Mouse (Mus musculus) hindbrain, postnatal 0 days (tissue): ENCODE data around the gene Egr4. TPM values are rescaled to one million over a fixed set of nuclear protein-coding genes. Genes with fewer than 3 reads are reported as not detected.

Source experiments
- ATAC-seq: fragments of 200-750 bp; cut with Nextera tagmentation; 2 replicates; pipeline ENCODE4 v1.8.0; 2017; ENCODE audit warnings: mild to moderate bottlenecking, moderate TSS enrichment, moderate library complexity
- DNase-seq: peaks from one replicate; pipeline ENCODE4 v3.0.0-alpha.2; 2015; ENCODE audit warnings: low spot score
- H3K27ac ChIP-seq: fragments of 300-500 bp; sonication (generic); 2 replicates; pipeline ENCODE4 v1.5.1; 2014; ENCODE audit warnings: mild to moderate bottlenecking
- H3K27me3 ChIP-seq: fragments of 300-500 bp; sonication (generic); 2 replicates; pipeline ENCODE4 v1.6.1; 2014; ENCODE audit warnings: low read length, mixed read lengths; ENCODE audit not compliant: insufficient read depth
- H3K36me3 ChIP-seq: fragments of 300-500 bp; sonication (generic); 2 replicates; pipeline ENCODE4 v1.6.1; 2014; ENCODE audit warnings: low read length, mixed read lengths; ENCODE audit not compliant: insufficient read depth
- H3K4me1 ChIP-seq: fragments of 300-500 bp; sonication (generic); 2 replicates; pipeline ENCODE4 v1.6.1; 2014; ENCODE audit warnings: antibody characterized with exemption, low read length, mixed read lengths; ENCODE audit not compliant: insufficient read depth
- H3K4me2 ChIP-seq: fragments of 300-500 bp; sonication (generic); 2 replicates; pipeline ENCODE4 v1.6.1; 2014; ENCODE audit warnings: low read depth, mild to moderate bottlenecking, low read length, moderate library complexity, mixed read lengths
- H3K4me3 ChIP-seq: fragments of 300-500 bp; sonication (generic); 2 replicates; pipeline ENCODE4 v1.5.1; 2014; ENCODE audit warnings: low read length
- H3K9ac ChIP-seq: fragments of 300-500 bp; sonication (generic); replicated peaks from 2 replicates; pipeline ENCODE4 v1.6.1; 2014; ENCODE audit warnings: mild to moderate bottlenecking, low read length, moderate library complexity, mixed read lengths
- H3K9me3 ChIP-seq: fragments of 300-500 bp; sonication (generic); 2 replicates; pipeline ENCODE4 v1.6.1; 2016; ENCODE audit warnings: low read length, mixed read lengths
- CTCF ChIP-seq: IDR thresholded peaks from 2 replicates; pipeline ENCODE4 v1.5.1; 2016; ENCODE audit warnings: antibody characterized with exemption, control low read depth, low read depth
- WGBS: fragments of 180-500 bp; shearing (Covaris S2); extraction: QIAGEN DNeasy Blood & Tissue Kit; methylation state at CpG from one replicate; pipeline ENCODE4 v1.1.7; 2014; 5-methylcytosine and 5-hydroxymethylcytosine counted together
- polyA plus RNA-seq: library from polyadenylated mRNA; unstranded; fragments of >200 nt; fragmentation: Nextera tagmentation; extraction: Ambion mirVana; gene quantifications from 2 replicates; pipeline ENCODE4 v1.2.1, GENCODE M21; 2015
- total RNA-seq: library from RNA; depleted of rRNA; stranded (reverse); fragments of >200 nt; gene quantifications from 2 replicates; pipeline ENCODE4 v1.2.3, GENCODE M21; 2014; rRNA removed

The Egr4 gene
- total RNA-seq (0.37 TPM in 1 of 2 replicates, not detected in the other), polyA plus RNA-seq (0.10 and 0.30 TPM in 2 replicates)

DNA sequence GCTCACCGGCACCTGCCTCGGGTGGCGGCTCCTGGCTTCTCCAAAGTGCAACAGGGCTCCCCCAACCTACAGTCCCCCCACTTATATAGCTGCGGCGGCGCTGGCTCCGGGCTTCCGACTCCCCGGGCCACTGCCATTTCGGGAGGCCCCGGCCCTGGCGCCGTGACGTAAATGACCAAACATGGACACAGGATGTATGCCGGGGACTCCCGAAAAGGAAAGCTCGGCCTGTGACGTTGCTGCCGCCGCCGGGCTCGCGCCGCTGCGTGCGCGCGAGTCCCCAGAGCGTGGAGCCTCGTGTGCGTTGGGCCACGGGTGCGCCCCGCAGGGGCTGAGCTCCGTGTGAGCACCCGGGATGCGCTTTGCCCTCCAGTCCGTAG lies at the start of gene Egr4:
TSS of gene Egr4 (minus strand) at position 59 of the 380 bp plus-strand sequence.
- peaks cover 25% of the 10 kb centered on the region for H3K4me1 ChIP-seq

GRCm38 (mm10) chr6:85562374-85562773 lies 49.0 kb upstream of the Egr4 start:
- Histone ChIP-seq H3K4me2 (no peak overlapping the region), H3K27ac (no peak overlapping the region), H3K4me1 (no peaks in the 10 kb centered on the region), H3K36me3 (no peaks in the 10 kb centered on the region), H3K4me3 (no peak overlapping the region), H3K9me3 (no peaks in the 10 kb centered on the region), H3K27me3 (no peaks in the 10 kb centered on the region), H3K9ac (no peak overlapping the region)
- no peak for DNase-seq
- WGBS = 36% methylated on average over 1 of the region's 1 CpGs
- peak; percentile 20; the same call in 1 of the 2 replicates for TF ChIP-seq CTCF
- ATAC-seq = no peak

More for the DNA sequence above, at the start of gene Egr4:
- peak within 1 kb of the TSS; percentile 45 for H3K4me3 ChIP-seq
- H3K27me3 ChIP-seq = peaks cover 45% of the 10 kb centered on the region
- no peak within 1 kb of the TSS; the same call in 1 of the 2 replicates for H3K9ac ChIP-seq
- H3K4me2 ChIP-seq = peak within 1 kb of the TSS; percentile 79
- no peak within 1 kb of the TSS for H3K27ac ChIP-seq
- peak; percentile 86 for DNase-seq
- no peaks in the 10 kb centered on the region for H3K36me3 ChIP-seq
- H3K9me3 ChIP-seq = no peaks in the 10 kb centered on the region
- TF ChIP-seq CTCF = no peak
- WGBS = under 1% methylated on average over 38 of the region's 38 CpGs
- ATAC-seq = peak; percentile 76

GRCm38 (mm10) chr6:85547642-85548041 lies 34.3 kb upstream of the Egr4 start:
- no peak for TF ChIP-seq CTCF
- no peak overlapping the region for H3K9ac ChIP-seq
- H3K9me3 ChIP-seq = no peaks in the 10 kb centered on the region
- H3K27me3 ChIP-seq = no peaks in the 10 kb centered on the region
- no peak overlapping the region for H3K4me3 ChIP-seq
- H3K4me2 ChIP-seq = no peak overlapping the region
- whole genome bisulfite sequencing = 92% methylated on average over 5 of the region's 5 CpGs
- ATAC-seq = no peak
- DNase-seq = no peak
- no peaks in the 10 kb centered on the region for H3K36me3 ChIP-seq
- H3K4me1 ChIP-seq = no peaks in the 10 kb centered on the region
- no peak overlapping the region for H3K27ac ChIP-seq

GRCm38 (mm10) chr6:85544251-85544881 lies 31.0 kb upstream of the Egr4 start:
- WGBS = 43% methylated on average over 13 of the region's 13 CpGs
- peak overlapping the region; percentile 38 for H3K4me2 ChIP-seq
- no peaks in the 10 kb centered on the region for H3K27me3 ChIP-seq
- H3K27ac ChIP-seq = no peak overlapping the region
- H3K9ac ChIP-seq = no peak overlapping the region
- no peaks in the 10 kb centered on the region for H3K9me3 ChIP-seq
- H3K4me1 ChIP-seq = no peaks in the 10 kb centered on the region
- H3K4me3 ChIP-seq = no peak overlapping the region
- ATAC-seq = peak; percentile 49; the same call in 1 of the 2 replicates
- peak; percentile 65 for DNase-seq
- no peaks in the 10 kb centered on the region for H3K36me3 ChIP-seq
- TF ChIP-seq CTCF = no peak

DNA sequence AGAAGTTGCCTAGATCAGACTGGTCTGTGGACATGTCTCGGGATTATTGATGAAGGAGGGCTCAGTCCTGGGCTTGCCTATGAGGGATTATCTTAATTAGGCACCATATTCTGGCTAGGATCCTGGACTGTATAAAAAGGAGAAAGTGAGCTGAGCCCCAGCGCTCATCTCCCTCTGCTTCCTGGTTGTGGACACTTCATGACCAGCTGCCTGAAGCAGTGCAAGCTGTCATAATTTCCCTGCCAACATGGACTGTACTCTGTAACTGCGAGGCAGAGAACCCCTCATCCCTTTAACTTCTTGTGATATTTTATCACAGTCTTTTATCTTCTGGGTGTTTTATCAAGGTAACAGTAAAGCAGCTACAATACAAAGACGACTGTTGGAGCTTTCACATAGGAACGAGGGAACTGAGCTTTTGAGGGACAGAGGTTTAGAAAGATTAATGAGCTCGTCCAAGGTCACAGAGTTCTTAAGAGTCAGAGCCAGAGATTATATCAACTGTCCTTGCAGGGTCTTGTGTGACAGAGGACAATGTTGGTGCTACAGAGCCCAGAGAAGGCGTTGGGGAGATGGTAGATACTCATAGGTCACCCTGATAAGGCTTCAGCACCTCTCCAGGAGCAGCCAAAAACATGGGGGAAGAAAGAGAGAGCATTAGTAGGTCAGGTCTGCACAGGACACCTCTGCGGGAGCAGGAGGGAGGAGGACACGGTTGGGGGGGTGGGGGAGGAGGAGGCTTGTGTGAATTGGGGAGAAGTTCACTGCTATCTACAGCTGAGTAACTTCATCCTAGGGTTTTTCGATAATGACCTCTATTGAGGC lies 30.2 kb upstream of the Egr4 start:
- Histone ChIP-seq H3K27me3 (no peaks in the 10 kb centered on the region), H3K36me3 (no peaks in the 10 kb centered on the region), H3K4me2 (no peak overlapping the region), H3K4me1 (no peaks in the 10 kb centered on the region), H3K27ac (no peak overlapping the region), H3K9me3 (no peaks in the 10 kb centered on the region), H3K9ac (no peak overlapping the region), H3K4me3 (no peak overlapping the region)
- no peak for ATAC-seq
- 64% methylated on average over 10 of the region's 10 CpGs for WGBS
- DNase-seq = no peak
- no peak for TF ChIP-seq CTCF

- 54% methylated on average over 2 of the region's 2 CpGs for WGBS
- Histone ChIP-seq H3K4me2 (no peak overlapping the region), H3K4me3 (no peak overlapping the region), H3K27ac (no peak overlapping the region), H3K9me3 (no peaks in the 10 kb centered on the region), H3K4me1 (0 out of 2 replicates have a peak, but pooled peaks cover 5% of the 10 kb centered on the region), H3K36me3 (no peaks in the 10 kb centered on the region), H3K27me3 (no peaks in the 10 kb centered on the region), H3K9ac (no peak overlapping the region)
- no peak for ATAC-seq
- TF ChIP-seq CTCF = no peak
- no peak for DNase-seq
Measured at GRCm38 (mm10) chr6:85522825-85523224, 9.4 kb upstream of the Egr4 start.
